Comparison of ENCODE assay signal across 11 mouse cellular contexts in the genomic region with DNA sequence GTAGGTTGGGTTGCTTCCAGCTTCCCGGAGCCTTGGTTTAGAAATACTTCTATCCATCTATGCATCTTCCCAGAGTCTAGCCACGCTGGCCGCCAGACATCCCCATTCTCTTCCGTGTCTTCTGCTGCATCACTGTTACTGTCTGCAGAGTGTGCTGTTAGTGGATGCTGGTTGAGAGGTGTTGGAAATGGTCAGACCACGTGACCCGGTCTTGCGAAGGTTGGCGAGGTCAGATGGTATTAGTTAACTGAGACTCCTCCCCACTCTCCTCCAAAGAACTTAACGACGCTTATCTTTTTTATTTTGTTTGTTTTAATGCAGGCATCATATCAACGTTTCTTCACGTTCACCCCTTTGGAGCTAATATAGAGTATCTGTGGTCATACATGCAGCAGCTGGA.
DNase-seq lines count a peak whose midpoint lies in the region; ATAC-seq and TF ChIP-seq lines count a peak whose summit lies in the region.
"Had no signal": no experiment of that assay in that cellular context is flagged by ENCODE, and none has a peak within 500 bp of the region (broad histone marks: within the 10 kb centered on the region; RNA-seq: fewer than 3 reads in every experiment).

No protein-coding gene starts in this region.

- peak overlapping the region; percentile 28 for H3K4me2 ChIP-seq in embryonic facial prominence, embryonic 14.5 days (ENCODE audit: low read depth, low read length)
- peak overlapping the region; percentile 53 for H3K4me2 ChIP-seq in limb, embryonic 12.5 days
- no peak overlapping the region for H3K4me2 ChIP-seq in liver, postnatal 0 days (ENCODE audit: low read depth, low read length)

- 0 out of 2 replicates have a peak, but pooled peaks cover 5% of the 10 kb centered on the region for H3K4me1 ChIP-seq in embryonic facial prominence, embryonic 14.5 days (ENCODE audit: control insufficient read depth, insufficient read depth, low read length)
- H3K4me1 ChIP-seq in limb, embryonic 12.5 days (replicated peaks): peaks cover 17% of the 10 kb centered on the region
- no peaks in the 10 kb centered on the region for H3K4me1 ChIP-seq in liver, postnatal 0 days (ENCODE audit: insufficient read depth)

- no peak for TF ChIP-seq CTCF in gastrocnemius, adult 2 months (IDR thresholded peaks at IDR 0.05)
- TF ChIP-seq CTCF in layer of hippocampus, adult 2 months (conservative IDR thresholded peaks at IDR 0.05): no peak
- no peak for TF ChIP-seq CTCF in liver, postnatal 0 days (IDR thresholded peaks at IDR 0.05; ENCODE audit: low read depth)

- no peak for TF ChIP-seq EP300 in liver, postnatal 0 days (IDR thresholded peaks at IDR 0.05; ENCODE audit: low read depth)

- no peaks in the 10 kb centered on the region for H3K27me3 ChIP-seq in embryonic facial prominence, embryonic 14.5 days (replicated peaks; ENCODE audit: control insufficient read depth, insufficient read depth, low read length)
- 0 out of 2 replicates have a peak, but pooled peaks cover 3% of the 10 kb centered on the region for H3K27me3 ChIP-seq in limb, embryonic 12.5 days
- H3K27me3 ChIP-seq in liver, postnatal 0 days (ENCODE audit: insufficient read depth, low read length): no peaks in the 10 kb centered on the region

- no peak overlapping the region for H3K27ac ChIP-seq in gastrocnemius, adult 2 months
- 0 out of 2 replicates have a peak overlapping the region, but pooled peaks have one; percentile 11 for H3K27ac ChIP-seq in layer of hippocampus, adult 2 months
- no peak overlapping the region for H3K27ac ChIP-seq in embryonic facial prominence, embryonic 14.5 days (replicated peaks; ENCODE audit: low read depth, low read length)
- no peak overlapping the region for H3K27ac ChIP-seq in limb, embryonic 12.5 days
- H3K27ac ChIP-seq in liver, postnatal 0 days (ENCODE audit: low read depth): no peak overlapping the region

- H3K4me3 ChIP-seq in gastrocnemius, adult 2 months: peak overlapping the region; percentile 52
- H3K4me3 ChIP-seq in layer of hippocampus, adult 2 months: no peak overlapping the region
- H3K4me3 ChIP-seq in embryonic facial prominence, embryonic 14.5 days (ENCODE audit: low read depth, low read length): no peak overlapping the region
- H3K4me3 ChIP-seq in limb, embryonic 12.5 days (replicated peaks): peak overlapping the region; percentile 19
- H3K4me3 ChIP-seq in liver, postnatal 0 days (ENCODE audit: low read depth, low read length): no peak overlapping the region

- ATAC-seq in embryonic facial prominence, embryonic 14.5 days (ENCODE audit: low read depth): no peak
- no peak for ATAC-seq in limb, embryonic 12.5 days (ENCODE audit: insufficient number of reproducible peaks, insufficient read depth, low FRiP score, low TSS enrichment, low read depth)
- no peak for ATAC-seq in liver, postnatal 0 days

- H3K9me3 ChIP-seq in embryonic facial prominence, embryonic 14.5 days (ENCODE audit: control insufficient read depth, low read length): no peaks in the 10 kb centered on the region
- H3K9me3 ChIP-seq in limb, embryonic 12.5 days: no peaks in the 10 kb centered on the region
- H3K9me3 ChIP-seq in liver, postnatal 0 days (ENCODE audit: low read length): no peaks in the 10 kb centered on the region

- intact Hi-C loops in gastrocnemius, adult 2 months (cut with DNase I): no loop called here

- DNase-seq in gastrocnemius, adult 2 months: no peak
- DNase-seq in gastrocnemius, postnatal 10 days: no peak
- no peak for DNase-seq in layer of hippocampus, adult 2 months (ENCODE audit: low spot score in 2 of 2)
- no peak for DNase-seq in layer of hippocampus, postnatal 10 days (ENCODE audit: low spot score in 2 of 2)
- DNase-seq in embryonic facial prominence, embryonic 14.5 days (ENCODE audit: low spot score): no peak
- no peak for DNase-seq in liver, postnatal 0 days
- DNase-seq in ovary, adult 18-20 months (ENCODE audit: low spot score): no peak
- DNase-seq: cerebellum, adult 9-10 months; kidney, postnatal 14 days; lung, adult 2 months had no signal

- H3K9ac ChIP-seq in embryonic facial prominence, embryonic 14.5 days (ENCODE audit: low read depth, low read length): no peak overlapping the region
- no peak overlapping the region for H3K9ac ChIP-seq in limb, embryonic 12.5 days (replicated peaks)
- no peak overlapping the region for H3K9ac ChIP-seq in liver, postnatal 0 days (replicated peaks)

- 66% methylated on average over 12 of the region's 12 CpGs for WGBS in embryonic facial prominence, embryonic 14.5 days
- WGBS in limb, embryonic 12.5 days: 37% methylated on average over 12 of the region's 12 CpGs
- 82% methylated on average over 12 of the region's 12 CpGs for WGBS in liver, postnatal 0 days (ENCODE audit: insufficient replicate concordance)

- H3K36me3 ChIP-seq in embryonic facial prominence, embryonic 14.5 days (ENCODE audit: control insufficient read depth, insufficient read depth, low read length): no peaks in the 10 kb centered on the region; the same call in 1 of the 2 replicates
- no peaks in the 10 kb centered on the region for H3K36me3 ChIP-seq in limb, embryonic 12.5 days
- no peaks in the 10 kb centered on the region for H3K36me3 ChIP-seq in liver, postnatal 0 days (replicated peaks; ENCODE audit: insufficient read depth, low read length)

Comparison
In these comparisons a context has a peak if more than half of its experiments do, and no peak if none do; other contexts are left out.
1. H3K4me3 ChIP-seq: peak in gastrocnemius, adult 2 months (single experiment) and limb, embryonic 12.5 days (single experiment); none in layer of hippocampus, adult 2 months (single experiment), embryonic facial prominence, embryonic 14.5 days (single experiment) and liver, postnatal 0 days (single experiment).